Mouse (Mus musculus): Measurements from ENCODE around the gene Ccng2.
A peak's percentile ranks its signal among the peaks of the same experiment; 100 is the strongest.

Ccng2 gene

GRCm38 (mm10) chr5:93266883-93267704 lies at the start of gene Ccng2:
TSS of gene Ccng2 (plus strand) at chr5:93267257.
- peak; percentile 97 for DNase-seq

GRCm38 (mm10) chr5:93218375-93218774 lies 48.7 kb upstream of the Ccng2 start:
- no peak for DNase-seq

- DNase-seq: no peak
Measured at GRCm38 (mm10) chr5:93221661-93222060, 45.4 kb upstream of the Ccng2 start.

- DNase-seq: no peak
Measured at GRCm38 (mm10) chr5:93224549-93224948, 42.5 kb upstream of the Ccng2 start.

- DNase-seq: no peak
Measured at GRCm38 (mm10) chr5:93227157-93227556, 39.9 kb upstream of the Ccng2 start.

GRCm38 (mm10) chr5:93229527-93229926 lies 37.5 kb upstream of the Ccng2 start:
- DNase-seq: no peak

GRCm38 (mm10) chr5:93231721-93232120 lies 35.3 kb upstream of the Ccng2 start:
- DNase-seq: no peak

- DNase-seq: no peak
Measured at GRCm38 (mm10) chr5:93232838-93233237, 34.2 kb upstream of the Ccng2 start.

GRCm38 (mm10) chr5:93234130-93234529 lies 32.9 kb upstream of the Ccng2 start:
- DNase-seq: no peak

GRCm38 (mm10) chr5:93234605-93235004 lies 32.5 kb upstream of the Ccng2 start:
- no peak for DNase-seq

GRCm38 (mm10) chr5:93235888-93236287 lies 31.2 kb upstream of the Ccng2 start:
- no peak for DNase-seq

- DNase-seq: no peak
Measured at GRCm38 (mm10) chr5:93236541-93236940, 30.5 kb upstream of the Ccng2 start.

- no peak for DNase-seq
Measured at GRCm38 (mm10) chr5:93239590-93240544, 27.2 kb upstream of the Ccng2 start.

GRCm38 (mm10) chr5:93245280-93245679 lies 21.8 kb upstream of the Ccng2 start:
- DNase-seq: no peak

- DNase-seq: no peak
Measured at GRCm38 (mm10) chr5:93249940-93250578, 17.0 kb upstream of the Ccng2 start.

- DNase-seq: no peak
Measured at GRCm38 (mm10) chr5:93251001-93251760, 15.9 kb upstream of the Ccng2 start.

GRCm38 (mm10) chr5:93255759-93256265 lies 11.2 kb upstream of the Ccng2 start:
- no peak for DNase-seq

- no peak for DNase-seq
Measured at GRCm38 (mm10) chr5:93256820-93257405, 10.1 kb upstream of the Ccng2 start.

GRCm38 (mm10) chr5:93259349-93259748 lies 7.7 kb upstream of the Ccng2 start:
- DNase-seq: no peak

GRCm38 (mm10) chr5:93260983-93261382 lies 6.1 kb upstream of the Ccng2 start:
- no peak for DNase-seq

- no peak for DNase-seq
Measured at GRCm38 (mm10) chr5:93262751-93263150, 4.3 kb upstream of the Ccng2 start.

All from embryo, embryonic 11 days (tissue).